Mouse (Mus musculus) adrenal gland, postnatal 10 days (tissue): Measurements from ENCODE around the gene Olfr99. TPM values are rescaled to one million over a fixed set of nuclear protein-coding genes. Genes with fewer than 3 reads are reported as not detected.
A peak's percentile ranks its signal among the peaks of the same experiment; 100 is the strongest.
"Not testable (repeated sequence)": the region's sequence is repeated elsewhere in the genome, so short reads cannot be mapped to it uniquely, and the experiment has no call there.

Experiments
- DNase-seq: peaks from one replicate; pipeline ENCODE4 v3.0.0; 2021; ENCODE audit warnings: mixed read lengths
- long read RNA-seq, 2 experiments: library from polyadenylated mRNA; stranded (forward); transcript quantifications; one replicate each; pipeline ENCODE4 v2.0.0; 2021
- total RNA-seq, 2 experiments: library from RNA; stranded (reverse); gene quantifications; 2 replicates each; pipeline ENCODE4 v1.2.3; 2021

Gene Olfr99
- total RNA-seq, result not detected
- long read RNA-seq, experiment 1, result 0 reads
- long read RNA-seq, experiment 2, result 0 reads

DNA sequence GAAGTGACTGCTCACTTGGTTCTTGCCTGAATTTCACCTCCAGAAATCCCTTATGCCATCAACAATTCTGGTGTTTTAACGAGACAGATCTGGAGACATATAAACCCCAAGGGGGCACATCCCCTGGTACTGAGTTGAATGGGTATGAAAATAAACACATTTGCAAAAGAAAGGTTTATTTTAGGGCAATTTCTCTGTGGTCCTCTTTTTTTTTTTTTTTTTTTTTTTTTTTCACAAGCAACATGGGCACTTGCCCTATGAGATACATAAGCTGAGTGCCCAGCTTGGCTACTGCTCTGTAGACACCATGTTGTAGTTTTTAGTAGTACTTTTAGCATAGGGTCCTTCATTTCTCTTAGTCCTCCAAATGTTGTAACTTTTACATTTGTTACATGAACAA lies at the start of gene Olfr99:
Gene Olfr99 (minus strand): TSS at position 101 of the 400 bp plus-strand sequence.
- DNase-seq, result no peak

DNA sequence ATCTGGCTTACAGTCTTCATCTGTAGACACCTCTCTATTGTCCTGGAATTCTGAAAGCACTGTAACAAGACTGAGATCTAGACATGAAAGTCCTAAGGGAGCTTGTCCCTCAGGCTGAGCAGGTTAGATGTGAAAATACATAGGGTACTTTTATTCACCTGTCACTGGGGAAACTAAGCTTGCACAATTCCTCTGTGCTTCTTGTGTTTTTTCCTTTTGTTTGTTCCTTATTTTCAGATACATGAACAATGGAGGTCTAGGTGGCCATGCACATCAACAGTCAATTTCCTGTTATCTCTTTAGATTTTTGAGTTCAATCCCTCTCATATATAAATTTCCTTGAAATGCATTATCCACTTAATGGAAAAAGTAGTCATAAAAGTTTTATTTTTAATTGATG lies 33.7 kb upstream of the Olfr99 start, which contains the start of gene Olfr102:
Gene Olfr102 (minus strand): TSS at position 101 of the 400 bp plus-strand sequence.
- no peak for DNase-seq

GRCm38 (mm10) chr17:37310146-37310699 lies 27.0 kb upstream of the Olfr99 start:
- no peak for DNase-seq

GRCm38 (mm10) chr17:37308483-37308882 lies 25.2 kb upstream of the Olfr99 start:
- DNase-seq, result peak; percentile 15

- no peak for DNase-seq
Observed at GRCm38 (mm10) chr17:37304213-37304612, 21.0 kb upstream of the Olfr99 start, which contains the start of gene Olfr101. Gene Olfr101, minus strand, starts transcription at chr17:37304313.

- DNase-seq, result peak; percentile 16
Observed at GRCm38 (mm10) chr17:37280331-37280730, 2.9 kb downstream of the Olfr99 start.

DNA sequence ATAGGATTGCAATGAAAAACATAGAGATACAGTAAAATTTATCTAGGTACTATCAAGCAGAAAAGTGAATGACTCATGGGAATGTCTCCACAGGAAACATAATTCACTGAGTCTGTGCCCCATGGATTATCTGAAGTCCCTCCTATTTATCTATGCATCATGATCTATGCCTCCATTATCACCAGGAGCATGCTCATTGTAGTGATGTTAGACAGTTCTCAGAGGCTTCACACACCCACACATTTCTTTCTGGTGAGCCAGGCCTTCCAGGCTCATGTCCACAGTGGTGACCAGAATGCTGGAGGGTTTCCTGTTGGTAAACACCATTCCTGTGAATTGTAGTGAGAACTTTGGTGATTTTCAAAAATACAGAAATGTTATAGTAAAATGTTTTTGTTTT lies 6.7 kb downstream of the Olfr99 start:
- DNase-seq, result no peak

DNA sequence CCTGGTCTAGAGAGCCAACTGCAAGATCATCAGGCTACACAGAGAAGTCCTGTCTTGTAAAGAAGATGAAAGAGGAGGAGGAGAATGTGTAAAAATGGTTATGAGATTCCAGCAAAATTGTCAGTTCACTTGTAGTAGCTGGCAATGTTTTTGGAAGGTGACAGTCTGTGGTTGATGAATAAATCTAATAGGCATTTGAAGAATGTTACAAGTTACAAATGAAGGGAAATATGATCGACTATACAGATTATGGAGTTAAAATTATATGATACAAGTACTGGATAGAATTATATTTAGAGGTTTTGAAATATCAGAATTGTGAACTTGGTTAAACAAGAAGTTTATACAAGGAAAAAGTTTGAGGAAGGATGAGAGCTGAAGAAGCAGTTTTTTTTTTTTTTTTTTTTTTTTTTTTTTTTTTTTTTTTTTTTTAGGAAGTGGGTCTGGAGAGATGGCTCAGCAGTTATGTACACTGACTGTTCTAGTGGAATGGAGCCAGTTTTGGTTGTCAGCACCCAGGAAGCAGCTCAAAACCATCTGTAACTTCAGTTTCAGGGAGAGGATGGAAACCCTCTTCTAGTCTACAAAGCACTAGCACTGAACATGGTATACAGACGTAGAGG lies 7.5 kb downstream of the Olfr99 start:
- DNase-seq, result no peak

- peak; percentile 53 for DNase-seq
Observed at GRCm38 (mm10) chr17:37270702-37271092, 12.6 kb downstream of the Olfr99 start.

GRCm38 (mm10) chr17:37270058-37270701 lies 13.1 kb downstream of the Olfr99 start, which contains the start of gene H2-M3:
Gene H2-M3, plus strand, starts transcription at chr17:37270220.
- peak; percentile 92 for DNase-seq

- DNase-seq, result peak; percentile 30
Observed at GRCm38 (mm10) chr17:37263626-37264025, 19.6 kb downstream of the Olfr99 start, which contains the start of gene Olfr98. Gene Olfr98, minus strand, starts transcription at chr17:37263749.

- DNase-seq, result peak; percentile 12
Observed at GRCm38 (mm10) chr17:37250544-37250943, 32.7 kb downstream of the Olfr99 start.

DNA sequence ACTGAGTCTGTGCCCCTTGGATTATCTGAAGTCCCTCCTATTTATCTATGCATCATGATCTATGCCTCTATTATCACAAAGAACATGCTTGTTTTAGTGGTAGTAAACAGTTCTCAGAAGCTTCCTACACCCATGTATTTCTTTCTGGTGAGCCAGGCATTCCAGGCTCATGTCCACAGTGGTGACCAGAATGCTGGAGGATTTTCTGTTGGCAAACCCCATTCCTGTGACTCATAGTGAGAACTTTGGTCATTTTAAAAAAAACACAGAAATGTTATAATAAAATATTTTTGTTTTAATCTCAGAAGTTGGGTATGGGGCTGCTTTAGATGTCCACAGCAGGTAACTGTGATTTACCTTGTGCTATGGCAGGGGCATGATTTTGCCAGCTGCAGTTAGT lies 33.8 kb downstream of the Olfr99 start:
- no peak for DNase-seq

GRCm38 (mm10) chr17:37246715-37247114 lies 36.5 kb downstream of the Olfr99 start:
- peak; percentile 53 for DNase-seq

- no peak for DNase-seq
Observed at GRCm38 (mm10) chr17:37242198-37242597, 41.1 kb downstream of the Olfr99 start.

- DNase-seq, result not testable (repeated sequence)
Observed at GRCm38 (mm10) chr17:37237230-37237629, 46.0 kb downstream of the Olfr99 start, which contains the start of gene Olfr97. Gene Olfr97, minus strand, starts transcription at chr17:37237330.

Other genes starting within 250 kb of the Olfr99 start
- 10 to 100 TPM; 22.1 to 40.3 TPM for gene Gabbr1, start 237.5 kb downstream of the Olfr99 start, total RNA-seq
- gene Olfr90, start 195.0 kb downstream of the Olfr99 start, total RNA-seq, result not detected
- not detected for gene Olfr91, start 185.2 kb downstream of the Olfr99 start, total RNA-seq
- gene Olfr92, start 163.4 kb downstream of the Olfr99 start, total RNA-seq, result not detected
- not detected for gene Olfr93, start 122.0 kb downstream of the Olfr99 start, total RNA-seq
- under 1 TPM; 0.78 to 0.88 TPM for gene Ubd, start 89.6 kb downstream of the Olfr99 start, total RNA-seq
- gene Olfr94, start 82.5 kb downstream of the Olfr99 start, total RNA-seq, result not detected
- gene Olfr95, start 70.3 kb downstream of the Olfr99 start, total RNA-seq, result not detected
- gene Olfr96, start 63.3 kb downstream of the Olfr99 start, total RNA-seq, result not detected
- not detected for gene Olfr97, start 46.1 kb downstream of the Olfr99 start, total RNA-seq
- gene Olfr98, start 19.7 kb downstream of the Olfr99 start, total RNA-seq, result not detected
- gene H2-M3, start 13.2 kb downstream of the Olfr99 start, total RNA-seq, result 1 to 10 TPM; 4.6 to 5.0 TPM
- not detected for gene Olfr101, start 20.9 kb upstream of the Olfr99 start, total RNA-seq
- gene Olfr102, start 33.6 kb upstream of the Olfr99 start, total RNA-seq, result not detected
- not detected for gene Olfr103, start 56.2 kb upstream of the Olfr99 start, total RNA-seq
- gene Olfr104-ps, start 76.1 kb upstream of the Olfr99 start, total RNA-seq, result not detected
- gene Olfr105-ps, start 95.6 kb upstream of the Olfr99 start, total RNA-seq, result not detected
- gene Olfr106-ps, start 106.9 kb upstream of the Olfr99 start, total RNA-seq, result not detected
- not detected for gene Olfr107, start 115.8 kb upstream of the Olfr99 start, total RNA-seq
- not detected for gene Olfr108, start 162.0 kb upstream of the Olfr99 start, total RNA-seq
- gene Olfr109, start 175.5 kb upstream of the Olfr99 start, total RNA-seq, result not detected
- gene H2-M2, start 200.1 kb upstream of the Olfr99 start, total RNA-seq, result under 1 TPM; 0.36 to 0.60 TPM
- not detected for gene Olfr110, start 209.0 kb upstream of the Olfr99 start, total RNA-seq
- gene Olfr111, start 224.6 kb upstream of the Olfr99 start, total RNA-seq, result not detected